Mouse (Mus musculus): ENCODE results near the gene Hsf2.

Hsf2 gene

GRCm38 (mm10) chr10:57485908-57486541 lies at the start of gene Hsf2:
TSS of gene Hsf2 (plus strand) at chr10:57486385.
- DNase-seq (ENCODE audit: low spot score in 2 of 2): peak; percentile 96 to 98

- DNase-seq (ENCODE audit: low spot score in 2 of 2): no peak
Measured at GRCm38 (mm10) chr10:57437898-57438297, 48.3 kb upstream of the Hsf2 start.

GRCm38 (mm10) chr10:57441049-57441448 lies 45.1 kb upstream of the Hsf2 start:
- no peak for DNase-seq (ENCODE audit: low spot score in 2 of 2)

GRCm38 (mm10) chr10:57444392-57444791 lies 41.8 kb upstream of the Hsf2 start:
- no peak for DNase-seq (ENCODE audit: low spot score in 2 of 2)

GRCm38 (mm10) chr10:57445655-57446054 lies 40.5 kb upstream of the Hsf2 start:
- DNase-seq (ENCODE audit: low spot score in 2 of 2): no peak

- no peak for DNase-seq (ENCODE audit: low spot score in 2 of 2)
Measured at GRCm38 (mm10) chr10:57447657-57448050, 38.5 kb upstream of the Hsf2 start.

GRCm38 (mm10) chr10:57448051-57448716 lies 38.0 kb upstream of the Hsf2 start:
- peak in 1 of 2 experiments; percentile 49 for DNase-seq (ENCODE audit: low spot score in 2 of 2)

GRCm38 (mm10) chr10:57463298-57463697 lies 22.9 kb upstream of the Hsf2 start:
- DNase-seq (ENCODE audit: low spot score in 2 of 2): peak in 1 of 2 experiments; percentile 35

GRCm38 (mm10) chr10:57465768-57466167 lies 20.4 kb upstream of the Hsf2 start:
- no peak for DNase-seq (ENCODE audit: low spot score in 2 of 2)

- DNase-seq (ENCODE audit: low spot score in 2 of 2): no peak
Measured at GRCm38 (mm10) chr10:57477121-57477843, 8.9 kb upstream of the Hsf2 start.

GRCm38 (mm10) chr10:57481717-57482116 lies 4.5 kb upstream of the Hsf2 start:
- no peak for DNase-seq (ENCODE audit: low spot score in 2 of 2)

GRCm38 (mm10) chr10:57484741-57485140 lies 1.4 kb upstream of the Hsf2 start:
- DNase-seq (ENCODE audit: low spot score in 2 of 2): no peak

- DNase-seq (ENCODE audit: low spot score in 2 of 2): no peak
Measured at GRCm38 (mm10) chr10:57486542-57487071, 422 bp downstream of the Hsf2 start.

GRCm38 (mm10) chr10:57487201-57487600 lies 1.0 kb downstream of the Hsf2 start:
- no peak for DNase-seq (ENCODE audit: low spot score in 2 of 2)

GRCm38 (mm10) chr10:57488591-57488990 lies 2.4 kb downstream of the Hsf2 start:
- no peak for DNase-seq (ENCODE audit: low spot score in 2 of 2)

- peak in 1 of 2 experiments; percentile 20 for DNase-seq (ENCODE audit: low spot score in 2 of 2)
Measured at GRCm38 (mm10) chr10:57492050-57492449, 5.9 kb downstream of the Hsf2 start.

GRCm38 (mm10) chr10:57499414-57500156 lies 13.4 kb downstream of the Hsf2 start:
- DNase-seq (ENCODE audit: low spot score in 2 of 2): peak in 1 of 2 experiments; percentile 8

- DNase-seq (ENCODE audit: low spot score in 2 of 2): no peak
Measured at GRCm38 (mm10) chr10:57514616-57515015, 28.4 kb downstream of the Hsf2 start.

GRCm38 (mm10) chr10:57515278-57515677 lies 29.1 kb downstream of the Hsf2 start:
- DNase-seq (ENCODE audit: low spot score in 2 of 2): no peak

GRCm38 (mm10) chr10:57526469-57526868 lies 40.3 kb downstream of the Hsf2 start:
- no peak for DNase-seq (ENCODE audit: low spot score in 2 of 2)

GRCm38 (mm10) chr10:57531076-57531475 lies 44.9 kb downstream of the Hsf2 start:
- no peak for DNase-seq (ENCODE audit: low spot score in 2 of 2)
